Mouse (Mus musculus): Measurements from ENCODE around the gene B4galnt2. TPM values are rescaled to one million over a fixed set of nuclear protein-coding genes. Genes with fewer than 3 reads are reported as not detected.
"Not testable (repeated sequence)": the region's sequence is repeated elsewhere in the genome, so short reads cannot be mapped to it uniquely, and the experiment has no call there.

The B4galnt2 gene
- total RNA-seq, 2 experiments from 2014 or later = not detected

GRCm38 (mm10) chr11:95921991-95922621 is 7.4 kb upstream of the B4galnt2 start:
- DNase-seq (ENCODE audit: low spot score in 2 of 2) = no peak
- Histone ChIP-seq H3K4me3 (no peak overlapping the region), H3K27ac (no peak overlapping the region)
- no peak for TF ChIP-seq CTCF (conservative IDR thresholded peaks at IDR 0.05)

- no peak overlapping the region for H3K4me3 ChIP-seq
- no peak for TF ChIP-seq CTCF (conservative IDR thresholded peaks at IDR 0.05)
- no peak for DNase-seq (ENCODE audit: low spot score in 2 of 2)
Observed at GRCm38 (mm10) chr11:95916426-95916825, 1.7 kb upstream of the B4galnt2 start.

DNA sequence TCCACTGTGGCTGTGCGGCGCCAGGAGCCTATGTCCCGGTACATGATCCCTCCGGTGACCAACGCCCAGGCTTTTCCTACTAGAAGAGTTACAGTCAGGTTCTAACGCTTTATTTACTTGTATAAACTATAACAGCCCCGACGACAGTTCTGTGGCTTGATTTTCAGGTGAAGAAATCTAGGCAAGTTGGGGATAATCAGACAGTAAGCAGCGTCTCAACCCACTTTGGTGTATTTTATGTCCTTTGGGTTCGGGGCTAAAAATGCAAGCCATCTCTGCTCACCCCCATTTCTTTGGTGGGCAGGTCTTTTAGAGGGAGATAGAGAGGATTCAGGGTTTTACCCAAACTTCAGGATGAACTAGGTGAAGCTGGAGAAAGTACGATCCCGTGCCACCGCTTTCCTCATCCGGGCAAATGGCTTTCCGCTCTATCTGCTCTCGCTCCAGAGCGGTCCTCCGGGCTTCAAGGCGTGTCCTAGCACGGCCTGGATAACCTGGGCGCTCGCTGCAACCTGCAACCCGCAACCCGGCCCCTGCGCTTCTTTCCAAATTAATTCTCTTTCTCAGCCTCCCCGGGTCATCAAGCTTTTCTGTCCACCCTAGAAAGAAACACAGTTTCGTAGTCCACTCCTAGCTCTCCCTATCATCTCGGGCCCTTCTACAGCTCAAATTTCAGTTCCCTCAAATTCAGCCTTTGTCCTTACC is 467 bp upstream of the B4galnt2 start:
- H3K27ac ChIP-seq = no peak overlapping the region
- DNase-seq (ENCODE audit: low spot score in 2 of 2) = no peak
- H3K4me3 ChIP-seq = no peak overlapping the region
- no peak for TF ChIP-seq CTCF (conservative IDR thresholded peaks at IDR 0.05)

More at GRCm38 (mm10) chr11:95916426-95916825, 1.7 kb upstream of the B4galnt2 start:
- H3K27ac ChIP-seq = no peak overlapping the region

DNA sequence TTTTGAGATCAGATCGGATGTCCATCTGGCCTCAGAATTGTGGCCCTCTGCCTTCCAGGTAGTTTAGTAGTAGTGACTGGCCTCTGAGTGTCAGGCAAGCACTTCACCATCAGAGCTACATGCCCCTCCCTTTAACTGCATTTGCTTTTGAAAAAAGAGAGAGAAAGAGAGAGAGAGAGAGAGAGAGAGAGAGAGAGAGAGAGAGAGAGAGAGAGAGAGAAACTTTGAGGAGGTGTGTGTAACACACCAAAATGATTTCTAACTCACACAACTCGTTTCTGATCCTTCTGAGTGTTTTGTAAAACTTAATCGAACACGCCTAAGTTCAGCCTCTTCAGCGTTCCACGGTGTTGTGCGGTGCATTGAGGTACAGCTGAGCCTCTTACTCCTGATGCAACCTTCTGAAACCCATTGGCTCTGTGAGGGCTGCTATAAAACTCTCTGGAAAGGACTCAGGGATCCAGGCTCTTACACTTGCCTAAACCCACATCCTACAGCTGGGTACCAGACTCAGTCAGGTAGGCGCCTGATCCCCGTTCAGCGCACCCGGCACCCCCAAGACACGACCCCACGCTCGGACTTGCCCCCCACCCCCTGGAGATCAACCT is 628 bp downstream of the B4galnt2 start:
- TF ChIP-seq CTCF (conservative IDR thresholded peaks at IDR 0.05) = no peak
- Histone ChIP-seq H3K4me3 (no peak overlapping the region), H3K27ac (no peak overlapping the region)
- no peak for DNase-seq (ENCODE audit: low spot score in 2 of 2)

- no peak for TF ChIP-seq CTCF (conservative IDR thresholded peaks at IDR 0.05)
- H3K27ac ChIP-seq = no peak overlapping the region
- no peak for DNase-seq (ENCODE audit: low spot score in 2 of 2)
- H3K4me3 ChIP-seq = no peak overlapping the region
Observed at GRCm38 (mm10) chr11:95911579-95911978, 3.1 kb downstream of the B4galnt2 start.

- no peak for DNase-seq (ENCODE audit: low spot score in 2 of 2)
- no peak for TF ChIP-seq CTCF (conservative IDR thresholded peaks at IDR 0.05)
- Histone ChIP-seq H3K27ac (no peak overlapping the region), H3K4me3 (no peak overlapping the region)
Observed at GRCm38 (mm10) chr11:95907805-95908524, 6.7 kb downstream of the B4galnt2 start.

GRCm38 (mm10) chr11:95904290-95904689 is 10.4 kb downstream of the B4galnt2 start:
- no peak overlapping the region for H3K4me3 ChIP-seq
- H3K27ac ChIP-seq = no peak overlapping the region
- no peak for TF ChIP-seq CTCF (conservative IDR thresholded peaks at IDR 0.05)
- no peak for DNase-seq (ENCODE audit: low spot score in 2 of 2)

GRCm38 (mm10) chr11:95896446-95897179 is 18.1 kb downstream of the B4galnt2 start:
- Histone ChIP-seq H3K4me3 (no peak overlapping the region), H3K27ac (no peak overlapping the region)
- TF ChIP-seq CTCF (conservative IDR thresholded peaks at IDR 0.05) = no peak
- DNase-seq (ENCODE audit: low spot score in 2 of 2) = no peak

- no peak overlapping the region for H3K27ac ChIP-seq
- no peak overlapping the region for H3K4me3 ChIP-seq
- peak; percentile 47 for TF ChIP-seq CTCF (conservative IDR thresholded peaks at IDR 0.05)
- no peak for DNase-seq (ENCODE audit: low spot score in 2 of 2)
Observed at GRCm38 (mm10) chr11:95890462-95891051, 24.1 kb downstream of the B4galnt2 start.

DNA sequence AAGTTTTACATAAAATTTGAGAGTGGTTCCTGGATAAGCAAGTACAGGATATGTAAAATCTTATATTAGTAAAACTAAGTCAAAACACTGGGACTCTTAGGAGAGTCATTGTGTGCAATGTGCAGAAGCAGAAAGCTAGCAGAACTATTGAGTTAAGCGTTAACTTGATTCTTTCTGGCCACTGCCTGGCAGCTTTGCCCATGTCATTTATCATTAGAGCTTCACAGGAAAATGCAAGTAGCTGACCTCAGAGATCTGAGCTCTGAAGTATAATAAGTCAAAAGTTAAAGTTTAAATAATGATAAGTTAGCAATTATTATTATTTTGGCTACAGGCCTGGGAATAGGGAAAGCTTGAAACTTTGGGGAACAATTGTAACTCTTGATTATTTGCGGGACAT is 34.8 kb downstream of the B4galnt2 start:
- not testable (repeated sequence) for DNase-seq (ENCODE audit: low spot score in 2 of 2); H3K4me3 ChIP-seq; H3K27ac ChIP-seq

DNA sequence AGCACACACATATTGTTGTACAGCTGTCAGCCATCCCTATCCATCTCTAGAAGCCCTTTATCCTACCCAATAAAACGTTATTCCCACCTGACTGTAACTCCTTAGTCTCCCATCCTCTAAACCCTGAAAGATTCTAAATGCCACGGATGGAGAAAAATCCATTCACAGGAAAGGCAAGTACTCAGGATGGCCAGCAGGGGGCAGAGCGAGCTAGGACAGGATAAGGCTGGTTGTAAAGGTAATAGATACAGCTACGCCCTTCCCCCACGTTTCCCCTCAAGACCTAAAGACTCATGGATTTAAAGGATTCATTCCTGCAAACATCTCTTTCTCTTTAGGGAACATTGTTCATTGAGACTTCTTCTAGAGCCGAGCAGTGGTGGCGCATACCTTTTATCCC is 38.4 kb downstream of the B4galnt2 start:
- TF ChIP-seq CTCF (conservative IDR thresholded peaks at IDR 0.05) = peak; percentile 89
- DNase-seq (ENCODE audit: low spot score in 2 of 2) = peak in 1 of 2 experiments; percentile 65
- Histone ChIP-seq H3K27ac (no peak overlapping the region), H3K4me3 (no peak overlapping the region)

DNA sequence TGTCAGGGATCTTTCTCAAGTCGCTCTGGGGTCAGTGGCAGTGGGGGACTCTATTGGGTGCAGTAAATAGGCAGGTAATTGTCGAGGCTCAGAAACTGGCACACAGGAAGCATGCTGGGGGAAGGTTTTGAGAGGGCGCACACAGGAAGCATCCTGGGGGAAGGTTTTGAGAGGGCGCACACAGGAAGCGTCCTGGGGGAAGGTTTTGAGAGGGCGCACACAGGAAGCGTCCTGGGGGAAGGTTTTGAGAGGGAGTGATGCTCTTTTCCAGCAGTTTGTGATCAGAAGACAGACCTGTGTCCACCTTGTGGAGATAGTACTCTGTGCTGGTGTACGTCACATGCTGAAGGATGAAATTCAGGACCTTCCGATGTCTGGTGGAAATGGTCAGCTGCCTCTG is 38.9 kb downstream of the B4galnt2 start:
- H3K27ac ChIP-seq = no peak overlapping the region
- no peak overlapping the region for H3K4me3 ChIP-seq
- DNase-seq (ENCODE audit: low spot score in 2 of 2) = no peak
- no peak for TF ChIP-seq CTCF (conservative IDR thresholded peaks at IDR 0.05)

All from layer of hippocampus, adult 2 months (tissue).